Mouse (Mus musculus) MEL (cell line): Measurements from ENCODE around the gene Pdia6. TPM values are rescaled to one million over a fixed set of nuclear protein-coding genes. Genes with fewer than 3 reads are reported as not detected.

ENCODE experiments used
- DNase-seq: peaks from one replicate; pipeline ENCODE4 v3.0.0; 2011; ENCODE audit warnings: low read depth, low spot score
- H3K27ac ChIP-seq: 2 replicates; pipeline ENCODE4 v1.5.1; 2012; ENCODE audit warnings: low read depth, mild to moderate bottlenecking, control low read depth, low read length, moderate library complexity; ENCODE audit not compliant: control insufficient read depth
- H3K27me3 ChIP-seq, 2 experiments: fragments of 150-350 bp in 1 of 2; sonication (generic) in 1 of 2; 2 replicates each; pipeline ENCODE4 v1.6.1; 2012; ENCODE audit warnings: low read length in 2 of 2, mild to moderate bottlenecking in 2 of 2, improper control_type of control experiment in 1 of 2, moderate library complexity in 1 of 2; ENCODE audit not compliant: insufficient read depth in 2 of 2, control insufficient read depth in 1 of 2
- H3K36me3 ChIP-seq, 2 experiments: 2 replicates each; pipeline ENCODE4 v1.6.1; 2012 to 2014; ENCODE audit warnings: low read length in 2 of 2, improper control_type of control experiment in 1 of 2, inconsistent platforms in 1 of 2, mild to moderate bottlenecking in 1 of 2; ENCODE audit not compliant: insufficient read depth in 2 of 2, control insufficient read depth in 1 of 2
- H3K4me1 ChIP-seq, 2 experiments: fragments of 150-350 bp in 1 of 2; sonication (generic) in 1 of 2; 2 replicates each; pipeline ENCODE4 v1.6.1; 2012; ENCODE audit warnings: low read length in 2 of 2, improper control_type of control experiment in 1 of 2, mild to moderate bottlenecking in 1 of 2; ENCODE audit not compliant: insufficient read depth in 2 of 2, control insufficient read depth in 1 of 2
- H3K4me3 ChIP-seq, 2 experiments: fragments of 150-350 bp in 1 of 2; sonication (generic) in 1 of 2; 2 replicates each; pipeline ENCODE4 v1.5.1; 2012; ENCODE audit warnings: low read depth in 2 of 2, low read length in 2 of 2, mild to moderate bottlenecking in 2 of 2, moderate library complexity in 2 of 2, control low read depth in 1 of 2, improper control_type of control experiment in 1 of 2; ENCODE audit not compliant: control insufficient read depth in 1 of 2, insufficient read depth in 1 of 2
- H3K79me2 ChIP-seq: 2 replicates; pipeline ENCODE4 v1.6.1; 2012; ENCODE audit warnings: mild to moderate bottlenecking, low read length, moderate library complexity; ENCODE audit not compliant: control insufficient read depth, poor library complexity, insufficient read depth
- H3K9ac ChIP-seq: 2 replicates; pipeline ENCODE4 v1.6.1; 2012; ENCODE audit warnings: low read depth, mild to moderate bottlenecking, control low read depth, low read length, moderate library complexity; ENCODE audit not compliant: control insufficient read depth, poor library complexity, severe bottlenecking
- H3K9me3 ChIP-seq: fragments of 150-350 bp; sonication (generic); replicated peaks from 2 replicates; pipeline ENCODE4 v1.6.1; 2012; ENCODE audit warnings: mild to moderate bottlenecking, low read length, improper control_type of control experiment, moderate library complexity; ENCODE audit not compliant: insufficient read depth
- CHD1 ChIP-seq: IDR thresholded peaks from 2 replicates; pipeline ENCODE4 v1.6.1; 2012; ENCODE audit warnings: low read depth, mild to moderate bottlenecking, inconsistent platforms, low read length, improper control_type of control experiment
- CHD2 ChIP-seq: IDR thresholded peaks from 2 replicates; pipeline ENCODE4 v1.6.1; 2011; ENCODE audit warnings: low read length, improper control_type of control experiment
- CTCF ChIP-seq, 3 experiments: IDR thresholded peaks in 2 of 3; conservative IDR thresholded peaks in 1 of 3; 2 replicates each; pipeline ENCODE4 v1.5.1; 2011 to 2012; ENCODE audit warnings: low read length in 3 of 3, low read depth in 2 of 3, mild to moderate bottlenecking in 2 of 3, improper control_type of control experiment in 1 of 3, inconsistent platforms in 1 of 3, mixed read lengths in 1 of 3, moderate library complexity in 1 of 3; ENCODE audit not compliant: control insufficient read depth in 1 of 3, insufficient read depth in 1 of 3, poor library complexity in 1 of 3, severe bottlenecking in 1 of 3
- ELF1 ChIP-seq: IDR thresholded peaks from 2 replicates; pipeline ENCODE4 v1.6.1; 2014; ENCODE audit warnings: low read depth, mild to moderate bottlenecking, inconsistent platforms, low read length, improper control_type of control experiment, moderate library complexity
- EP300 ChIP-seq, 2 experiments: IDR thresholded peaks; 2 replicates each; pipeline ENCODE4 v1.6.1; 2011; ENCODE audit warnings: improper control_type of control experiment in 2 of 2, low read length in 2 of 2, low read depth in 1 of 2, mild to moderate bottlenecking in 1 of 2
- GATA1 ChIP-seq: IDR thresholded peaks from 2 replicates; pipeline ENCODE4 v1.6.1; 2011; ENCODE audit warnings: low read depth, low read length, improper control_type of control experiment
- JUND ChIP-seq: IDR thresholded peaks from 2 replicates; pipeline ENCODE4 v1.6.1; 2011; ENCODE audit warnings: low read depth, mild to moderate bottlenecking, improper control_type of control experiment, low read length
- KAT2A ChIP-seq: conservative IDR thresholded peaks from 2 replicates; pipeline ENCODE4 v1.6.1; 2012; ENCODE audit warnings: low read depth, low read length, improper control_type of control experiment, inconsistent platforms
- MAX ChIP-seq: IDR thresholded peaks from 2 replicates; pipeline ENCODE4 v1.6.1; 2011; ENCODE audit warnings: low read length, improper control_type of control experiment
- MAZ ChIP-seq: IDR thresholded peaks from 2 replicates; pipeline ENCODE4 v1.6.1; 2012; ENCODE audit warnings: low read depth, mild to moderate bottlenecking, inconsistent platforms, low read length, improper control_type of control experiment
- MEF2A ChIP-seq: IDR thresholded peaks from 2 replicates; pipeline ENCODE4 v1.6.1; 2014; ENCODE audit warnings: low read depth, mild to moderate bottlenecking, inconsistent platforms, low read length, improper control_type of control experiment; ENCODE audit not compliant: poor library complexity, insufficient replicate concordance, severe bottlenecking; ENCODE audit errors: extremely low read depth
- MYB ChIP-seq: IDR thresholded peaks from 2 replicates; pipeline ENCODE4 v1.6.1; 2011; ENCODE audit warnings: mild to moderate bottlenecking, low read depth, low read length, improper control_type of control experiment
- NELFE ChIP-seq: IDR thresholded peaks from 2 replicates; pipeline ENCODE4 v1.6.1; 2011; ENCODE audit warnings: low read depth, low read length, improper control_type of control experiment
- POLR2AphosphoS5 ChIP-seq: IDR thresholded peaks from 2 replicates; pipeline ENCODE4 v1.6.1; 2012; ENCODE audit warnings: low read depth, borderline replicate concordance, mild to moderate bottlenecking, inconsistent platforms, low read length, moderate library complexity, mixed read lengths
- RCOR1 ChIP-seq: IDR thresholded peaks from 2 replicates; pipeline ENCODE4 v1.6.1; 2012; ENCODE audit warnings: low read depth, mild to moderate bottlenecking, inconsistent platforms, low read length, improper control_type of control experiment
- TAL1 ChIP-seq: IDR thresholded peaks from 2 replicates; pipeline ENCODE4 v1.6.1; 2012; ENCODE audit warnings: mild to moderate bottlenecking, inconsistent platforms, low read length, moderate library complexity, mixed read lengths
- TCF12 ChIP-seq: IDR thresholded peaks from 2 replicates; pipeline ENCODE4 v1.6.1; 2014; ENCODE audit warnings: low read depth, mild to moderate bottlenecking, inconsistent platforms, low read length, improper control_type of control experiment, moderate library complexity
- USF1 ChIP-seq: IDR thresholded peaks from 2 replicates; pipeline ENCODE4 v1.6.1; 2014; ENCODE audit warnings: low read depth, mild to moderate bottlenecking, inconsistent platforms, low read length, improper control_type of control experiment, moderate library complexity
- ZNF384 ChIP-seq: IDR thresholded peaks from 2 replicates; pipeline ENCODE4 v1.6.1; 2012; ENCODE audit warnings: low read depth, mild to moderate bottlenecking, inconsistent platforms, low read length, improper control_type of control experiment
- polyA plus RNA-seq, 2 experiments: library from polyadenylated mRNA; stranded (reverse) in 1 of 2; unstranded in 1 of 2; fragments of >175 nt in 1 of 2; fragments of >200 nt in 1 of 2; gene quantifications; 2 replicates each; pipeline versions ENCODE4 v1.2.1 to v1.2.4; 2012; ENCODE audit warnings: low replicate concordance in 2 of 2, low read depth in 1 of 2; ENCODE audit not compliant: insufficient read length in 2 of 2, insufficient read depth in 1 of 2, missing spikeins in 1 of 2
- total RNA-seq: library from RNA; depleted of rRNA; stranded (reverse); fragments of 300-350 nt; gene quantifications from 2 replicates; pipeline ENCODE4 v1.2.3, GENCODE M21; 2012

Gene Pdia6
- total and polyA plus RNA-seq, 3 experiments: 321 to 373 TPM; not detected in 1

DNA sequence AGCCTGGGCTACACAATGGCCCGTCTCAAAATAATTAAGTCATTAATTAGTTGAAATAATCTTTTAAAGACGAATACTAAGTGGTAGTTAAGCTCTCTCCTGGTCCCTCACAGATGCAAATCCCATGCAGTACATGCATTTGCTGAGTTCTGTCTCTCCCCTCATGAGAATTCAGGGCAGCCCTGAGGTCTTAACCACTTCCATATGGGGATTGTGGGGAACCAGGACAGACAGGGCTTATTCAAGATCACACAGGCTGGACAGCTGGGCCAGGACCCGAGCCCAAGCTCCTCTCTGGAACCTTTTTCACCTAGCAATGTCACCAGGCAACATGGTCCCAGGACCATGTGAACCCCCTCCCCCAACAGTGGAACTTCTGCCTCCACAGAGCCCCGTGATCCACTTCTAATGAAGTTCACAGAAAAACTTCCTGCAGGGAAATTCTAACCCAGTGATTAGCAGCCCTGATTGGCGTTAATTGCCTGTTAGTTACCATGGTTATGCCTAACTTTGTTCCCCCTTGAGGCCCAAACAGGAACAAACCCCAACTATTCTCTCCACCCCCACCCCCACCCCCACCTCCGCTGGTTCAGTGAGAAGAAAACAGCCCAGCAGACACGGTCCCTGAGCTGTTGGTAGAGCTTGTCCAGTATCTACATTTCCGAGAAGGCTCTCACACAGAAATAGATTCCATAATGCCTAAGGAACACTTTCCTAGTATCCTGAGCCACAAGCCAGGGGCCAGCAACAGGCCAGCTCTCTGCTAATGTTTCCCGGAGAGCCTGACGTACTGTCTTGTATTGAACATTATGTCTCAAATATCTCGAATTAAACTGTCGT lies 27.5 kb upstream of the Pdia6 start:
- Histone ChIP-seq H3K9ac (no peak overlapping the region), H3K9me3 (no peaks in the 10 kb centered on the region), H3K4me1 (peaks cover 0 to 4% of the 10 kb centered on the region in 2 experiments; a peak in 1 of 4 replicates), H3K27me3 (peaks cover 0 to 3% of the 10 kb centered on the region in 2 experiments; a peak in 2 of 4 replicates), H3K27ac (no peak overlapping the region), H3K4me3 (no peak overlapping the region), H3K36me3 (no peaks in the 10 kb centered on the region), H3K79me2 (no peaks in the 10 kb centered on the region)
- TF ChIP-seq KAT2A (no peak), ELF1 (no peak), MAX (no peak), RCOR1 (no peak), CHD1 (no peak)
- DNase-seq: no peak

DNA sequence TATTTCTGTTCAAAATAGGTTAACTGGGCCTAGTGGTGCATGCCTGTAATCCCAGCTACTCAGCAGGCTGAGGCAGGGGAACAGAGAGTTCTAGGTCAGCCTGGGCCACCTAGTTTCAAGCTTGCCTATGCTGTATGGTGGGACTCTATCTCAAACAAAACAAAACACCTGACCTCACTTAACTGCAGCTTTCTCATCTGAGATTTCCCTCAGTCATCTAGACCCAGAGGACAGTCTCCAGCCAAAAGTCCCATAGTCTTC lies 27.0 kb upstream of the Pdia6 start:
- Histone ChIP-seq H3K9me3 (no peaks in the 10 kb centered on the region), H3K36me3 (no peaks in the 10 kb centered on the region), H3K9ac (no peak overlapping the region), H3K4me1 (peaks cover 0 to 4% of the 10 kb centered on the region in 2 experiments; a peak in 1 of 4 replicates), H3K27me3 (peaks cover 0 to 3% of the 10 kb centered on the region in 2 experiments; a peak in 2 of 4 replicates), H3K4me3 (no peak overlapping the region), H3K79me2 (no peaks in the 10 kb centered on the region), H3K27ac (no peak overlapping the region)
- TF ChIP-seq CHD2 (no peak), JUND (no peak), GATA1 (no peak), NELFE (no peak), MAZ (no peak), TCF12 (no peak), POLR2AphosphoS5 (no peak), TAL1 (no peak), USF1 (no peak), EP300 (IDR thresholded peaks at IDR 0.05; ENCODE audit: low read depth in 1 of 2, low read length in 2 of 2) (no peak), MYB (no peak), MEF2A (no peak), ZNF384 (no peak), CTCF (IDR thresholded peaks at IDR 0.05 in 2 of 3, conservative IDR thresholded peaks at IDR 0.05 in 1 of 3; ENCODE audit: control insufficient read depth in 1 of 3, insufficient read depth in 1 of 3, low read depth in 2 of 3, low read length in 3 of 3, poor library complexity in 1 of 3, severe bottlenecking in 1 of 3) (no peak)
- DNase-seq: no peak
